Mouse (Mus musculus) kidney, embryonic 14.5 days (tissue): ENCODE results near the gene Dppa1. TPM values are rescaled to one million over a fixed set of nuclear protein-coding genes. Genes with fewer than 3 reads are reported as not detected.

Experiments used
- ATAC-seq: fragments of 200-750 bp; cut with Nextera tagmentation; 2 replicates; pipeline ENCODE4 v1.8.0; 2017; ENCODE audit warnings: moderate number of reproducible peaks, mild to moderate bottlenecking, moderate TSS enrichment, moderate library complexity; ENCODE audit not compliant: low FRiP score, low TSS enrichment
- H3K27ac ChIP-seq: fragments of 300-500 bp; sonication (generic); 2 replicates; pipeline ENCODE4 v1.5.1; 2014; ENCODE audit warnings: low read depth, mild to moderate bottlenecking, low read length, moderate library complexity, mixed read lengths
- H3K27me3 ChIP-seq: fragments of 300-500 bp; sonication (generic); 2 replicates; pipeline ENCODE4 v1.6.1; 2014; ENCODE audit warnings: mild to moderate bottlenecking, low read length; ENCODE audit not compliant: control insufficient read depth, insufficient read depth
- H3K36me3 ChIP-seq: fragments of 300-500 bp; sonication (generic); 2 replicates; pipeline ENCODE4 v1.6.1; 2014; ENCODE audit warnings: low read length, mixed read lengths; ENCODE audit not compliant: control insufficient read depth, insufficient read depth
- H3K4me1 ChIP-seq: fragments of 300-500 bp; sonication (generic); 2 replicates; pipeline ENCODE4 v1.6.1; 2014; ENCODE audit warnings: low read length, mixed read lengths; ENCODE audit not compliant: control insufficient read depth, insufficient read depth
- H3K4me2 ChIP-seq: fragments of 300-500 bp; sonication (generic); replicated peaks from 2 replicates; pipeline ENCODE4 v1.6.1; 2014; ENCODE audit warnings: low read depth, mild to moderate bottlenecking, low read length
- H3K4me3 ChIP-seq: fragments of 300-500 bp; sonication (generic); 2 replicates; pipeline ENCODE4 v1.5.1; 2014; ENCODE audit warnings: mild to moderate bottlenecking, low read length
- H3K9ac ChIP-seq: fragments of 300-500 bp; sonication (generic); 2 replicates; pipeline ENCODE4 v1.6.1; 2014; ENCODE audit warnings: low read depth, mild to moderate bottlenecking, low read length, moderate library complexity
- H3K9me3 ChIP-seq: fragments of 300-500 bp; sonication (generic); 2 replicates; pipeline ENCODE4 v1.6.1; 2016; ENCODE audit warnings: low read length; ENCODE audit not compliant: control insufficient read depth
- WGBS: fragments of 180-500 bp; shearing (Covaris S2); extraction: QIAGEN DNeasy Blood & Tissue Kit; methylation state at CpG from one replicate; pipeline ENCODE4 v1.1.7; 2014; 5-methylcytosine and 5-hydroxymethylcytosine counted together
- polyA plus RNA-seq: library from polyadenylated mRNA; unstranded; fragments of >200 nt; fragmentation: Nextera tagmentation; extraction: Ambion mirVana; gene quantifications from 2 replicates; pipeline ENCODE4 v1.2.1, GENCODE M21; 2014

Dppa1 gene
- polyA plus RNA-seq, 1 experiment from 2014 or later, result not detected

GRCm38 (mm10) chr11:46569107-46569506, 60.0 kb downstream of the Dppa1 start:
- H3K9ac ChIP-seq, result no peak overlapping the region
- no peak overlapping the region for H3K4me3 ChIP-seq
- H3K4me2 ChIP-seq, result no peak overlapping the region
- 66% methylated on average over 1 of the region's 1 CpGs for WGBS
- ATAC-seq, result no peak
- no peaks in the 10 kb centered on the region for H3K36me3 ChIP-seq
- H3K4me1 ChIP-seq, result no peaks in the 10 kb centered on the region
- H3K27me3 ChIP-seq, result no peaks in the 10 kb centered on the region
- no peaks in the 10 kb centered on the region for H3K9me3 ChIP-seq
- H3K27ac ChIP-seq, result no peak overlapping the region

GRCm38 (mm10) chr11:46565967-46566366, 63.1 kb downstream of the Dppa1 start:
- no peak overlapping the region for H3K4me3 ChIP-seq
- no peaks in the 10 kb centered on the region for H3K4me1 ChIP-seq
- 88% methylated on average over 2 of the region's 2 CpGs for WGBS
- no peak for ATAC-seq
- no peak overlapping the region for H3K4me2 ChIP-seq
- H3K9ac ChIP-seq, result no peak overlapping the region
- H3K27me3 ChIP-seq, result no peaks in the 10 kb centered on the region
- no peaks in the 10 kb centered on the region for H3K36me3 ChIP-seq
- no peaks in the 10 kb centered on the region for H3K9me3 ChIP-seq
- H3K27ac ChIP-seq, result no peak overlapping the region

GRCm38 (mm10) chr11:46564671-46565070, 64.4 kb downstream of the Dppa1 start:
- no peaks in the 10 kb centered on the region for H3K36me3 ChIP-seq
- H3K27ac ChIP-seq, result no peak overlapping the region
- no peak overlapping the region for H3K9ac ChIP-seq
- H3K9me3 ChIP-seq, result no peaks in the 10 kb centered on the region
- H3K4me2 ChIP-seq, result no peak overlapping the region
- no peak for ATAC-seq
- H3K4me1 ChIP-seq, result no peaks in the 10 kb centered on the region
- 69% methylated on average over 1 of the region's 1 CpGs for WGBS
- no peaks in the 10 kb centered on the region for H3K27me3 ChIP-seq
- H3K4me3 ChIP-seq, result no peak overlapping the region

- Histone ChIP-seq H3K27me3 (no peaks in the 10 kb centered on the region), H3K4me1 (no peaks in the 10 kb centered on the region), H3K4me3 (no peak overlapping the region), H3K9ac (no peak overlapping the region), H3K9me3 (no peaks in the 10 kb centered on the region), H3K27ac (no peak overlapping the region), H3K4me2 (no peak overlapping the region), H3K36me3 (no peaks in the 10 kb centered on the region)
- 86% methylated on average over 4 of the region's 4 CpGs for WGBS
- no peak for ATAC-seq
Measured at GRCm38 (mm10) chr11:46561096-46561495, 68.0 kb downstream of the Dppa1 start.

Other genes starting within 250 kb of the Dppa1 start
- gene Itk, start 239.7 kb downstream of the Dppa1 start, polyA plus RNA-seq, result 0.24 and 0.58 TPM in 2 replicates
- not detected in 2 replicates for gene Fam71b, start 232.7 kb downstream of the Dppa1 start, polyA plus RNA-seq
- gene Med7, start 192.3 kb downstream of the Dppa1 start, polyA plus RNA-seq, result 88.2 and 98.4 TPM in 2 replicates
- 0.16 TPM in 1 of 2 replicates, not detected in the other for gene Havcr2, start 174.3 kb downstream of the Dppa1 start, polyA plus RNA-seq
- not detected in 2 replicates for gene Gm12169, start 105.0 kb downstream of the Dppa1 start, polyA plus RNA-seq
- gene BC053393, start 57.7 kb downstream of the Dppa1 start, polyA plus RNA-seq, result not detected in 2 replicates
- not detected in 2 replicates for gene Timd2, start 77.8 kb upstream of the Dppa1 start, polyA plus RNA-seq
- gene Havcr1, start 105.8 kb upstream of the Dppa1 start, polyA plus RNA-seq, result 0.34 TPM in 1 of 2 replicates, not detected in the other
- 0.29 and 0.31 TPM in 2 replicates for gene Timd4, start 181.5 kb upstream of the Dppa1 start, polyA plus RNA-seq